Mouse (Mus musculus): ENCODE measurements around the gene Atp6ap1l. TPM values are rescaled to one million over a fixed set of nuclear protein-coding genes. Genes with fewer than 3 reads are reported as not detected.
A peak's percentile ranks its signal among the peaks of the same experiment; 100 is the strongest.
"Not testable (repeated sequence)": the region's sequence is repeated elsewhere in the genome, so short reads cannot be mapped to it uniquely, and the experiment has no call there.

The Atp6ap1l gene
- total RNA-seq (2021), result not detected
- long read RNA-seq, experiment 1, result 0 reads
- long read RNA-seq, experiment 2, result 0 reads

DNA sequence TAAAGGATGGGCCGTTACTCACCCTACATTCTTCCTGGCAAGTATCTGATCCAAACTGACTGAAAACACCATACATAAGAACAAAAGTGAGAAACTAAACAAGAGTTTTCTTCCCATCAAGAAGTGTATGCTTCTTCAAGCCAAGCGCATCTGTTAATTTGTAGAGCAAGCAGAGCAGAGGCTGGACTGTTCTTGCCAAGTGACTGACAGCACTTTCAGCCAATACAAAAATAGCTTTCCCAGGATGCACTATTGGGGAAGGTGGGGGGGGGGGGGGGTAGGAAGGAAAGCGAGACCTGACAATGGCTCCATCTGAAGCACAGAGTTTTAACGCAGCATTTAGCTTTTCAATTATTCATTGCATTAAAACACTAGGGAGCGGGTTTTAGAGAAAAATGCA is at the start of gene Atp6ap1l:
TSS of gene Atp6ap1l (minus strand) at position 180 of the 400 bp plus-strand sequence.
- no peak for DNase-seq
- intact Hi-C loops (cut with DNase I), result no loop called here

DNA sequence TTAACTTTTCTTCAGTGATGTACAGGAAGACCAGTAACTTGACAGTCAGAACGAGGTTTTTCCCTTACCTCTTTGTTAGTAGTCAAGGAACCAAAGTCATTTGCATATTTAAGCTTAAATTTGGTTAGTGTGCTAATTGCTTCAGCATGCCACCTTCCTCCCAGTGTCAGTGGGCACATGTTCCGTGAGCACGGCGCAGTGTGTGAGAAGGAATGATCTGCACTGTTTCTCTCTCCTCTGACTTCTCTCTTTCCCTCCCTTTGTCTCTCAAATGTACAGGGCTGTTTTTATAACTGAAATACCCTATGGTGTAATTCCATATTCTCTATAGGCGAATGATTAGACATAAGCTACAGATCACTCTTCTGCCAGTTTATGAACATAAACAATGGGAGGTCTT is 34.4 kb upstream of the Atp6ap1l start:
- intact Hi-C loops (cut with DNase I), result loop anchor here (10.0 kb wide), 1 partner anchor 525 kb away; the partner anchor contains the start of gene Ssbp2
- DNase-seq, result no peak

DNA sequence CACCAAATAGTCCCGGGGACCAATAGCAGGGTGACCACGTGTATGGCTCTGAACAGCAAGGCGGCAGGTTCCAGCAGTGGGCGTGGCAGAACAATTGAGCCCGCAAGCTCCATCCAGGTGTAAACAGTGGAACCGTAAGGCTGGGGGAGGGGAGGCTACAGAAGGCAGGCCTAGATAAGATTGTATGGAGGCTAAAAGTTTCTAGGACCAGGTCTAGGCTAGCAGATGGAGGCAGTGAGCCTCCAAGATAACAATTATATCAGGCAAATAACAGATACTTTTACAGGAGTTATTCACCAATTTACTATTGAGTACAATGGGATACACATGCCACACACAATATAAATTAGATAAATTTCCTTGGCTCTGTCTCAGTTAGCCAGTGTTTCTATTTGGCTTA is 34.0 kb upstream of the Atp6ap1l start:
- no peak for DNase-seq
- intact Hi-C loops (cut with DNase I), result loop anchor here (10.0 kb wide), 1 partner anchor 526 kb away; the partner anchor contains the start of gene Ssbp2

DNA sequence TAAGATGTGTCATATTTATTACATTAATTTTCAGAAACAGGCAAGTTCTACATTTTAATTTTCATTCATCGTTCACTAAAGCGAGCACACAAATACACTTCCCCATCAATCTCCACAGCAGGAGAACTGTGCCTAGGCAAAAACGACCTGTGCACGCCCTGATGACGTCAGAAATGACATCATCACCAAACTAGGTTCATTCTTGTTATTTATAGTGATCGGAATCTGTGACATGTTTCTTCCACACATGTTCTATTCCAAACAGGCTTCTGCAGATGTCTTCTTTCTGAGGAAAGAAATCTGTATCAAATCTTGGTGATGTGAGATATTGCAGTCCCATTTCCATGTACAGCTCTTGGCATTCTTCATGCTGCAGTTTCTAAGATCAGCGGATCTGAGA is 30.7 kb upstream of the Atp6ap1l start:
- DNase-seq, result no peak
- intact Hi-C loops (cut with DNase I), result loop anchor here (10.0 kb wide), 1 partner anchor 529 kb away; the partner anchor contains the start of gene Ssbp2

DNA sequence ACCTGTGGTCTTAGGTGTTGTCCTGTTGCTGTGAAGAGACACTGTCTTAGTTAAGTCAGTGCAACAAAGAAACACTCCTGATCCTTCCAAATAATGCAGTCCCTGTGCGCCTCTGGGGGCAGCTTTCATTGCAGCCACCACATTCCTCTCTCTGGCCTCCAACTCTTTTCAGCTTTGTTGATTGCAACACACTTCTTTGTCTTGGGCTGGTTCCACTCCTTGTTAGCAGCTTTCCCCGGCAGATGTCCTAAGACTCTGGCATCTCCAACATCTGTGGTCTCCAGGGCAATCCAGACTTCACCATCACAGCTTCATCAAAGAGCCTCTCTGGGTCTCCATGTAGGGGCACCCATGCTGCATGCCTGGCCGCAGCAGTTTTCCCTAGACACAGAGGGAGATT is 28.1 kb upstream of the Atp6ap1l start:
- DNase-seq, result peak in 1 of 2 experiments; percentile 7
- intact Hi-C loops (cut with DNase I), result loop anchor here (5.0 to 10.0 kb wide), 2 partner anchors 532 to 704 kb away; partner anchors contain the start of gene Ssbp2

DNA sequence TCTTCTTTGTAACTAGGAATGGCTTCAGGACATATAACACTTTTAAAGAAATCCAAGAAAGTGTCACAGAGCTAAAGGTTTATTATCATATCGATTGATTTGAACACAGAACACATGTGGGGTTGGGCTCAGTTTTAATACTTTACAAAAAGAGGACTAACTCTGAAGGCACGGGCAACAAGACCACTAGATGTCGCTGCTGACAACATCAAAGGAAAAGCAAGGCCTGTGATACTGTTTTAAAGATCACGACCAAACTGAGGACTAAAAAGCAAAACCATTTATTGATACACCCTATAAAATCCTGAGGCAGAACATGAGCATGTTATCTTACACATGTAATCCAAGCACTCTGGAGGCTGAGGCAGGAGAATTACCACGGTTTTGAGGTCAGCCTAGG is 24.7 kb upstream of the Atp6ap1l start:
- peak; percentile 25 to 56 for DNase-seq
- intact Hi-C loops (cut with DNase I), result loop anchor here (5.0 to 10.0 kb wide), 2 partner anchors 535 to 707 kb away; partner anchors contain the start of gene Ssbp2

DNA sequence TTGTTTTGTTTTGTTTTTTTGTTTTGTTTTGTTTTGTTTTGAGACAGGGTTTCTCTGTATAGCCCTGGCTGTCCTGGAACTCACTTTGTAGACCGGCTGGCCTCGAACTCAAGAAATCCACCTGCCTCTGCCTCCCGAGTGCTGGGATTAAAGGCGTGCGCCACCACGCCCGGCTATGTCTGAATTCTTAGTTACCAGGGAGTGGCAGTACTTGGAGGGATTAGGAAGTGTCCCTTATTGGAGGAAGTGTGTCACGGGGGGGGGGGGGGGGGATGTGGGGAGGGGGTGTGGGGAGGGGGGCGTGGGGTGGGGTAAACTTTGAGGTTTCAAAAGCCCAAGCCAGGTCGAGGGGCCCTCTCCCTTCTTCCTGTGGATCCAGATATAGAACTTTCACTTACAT is 23.1 kb upstream of the Atp6ap1l start:
- intact Hi-C loops (cut with DNase I); DNase-seq: not testable (repeated sequence)

DNA sequence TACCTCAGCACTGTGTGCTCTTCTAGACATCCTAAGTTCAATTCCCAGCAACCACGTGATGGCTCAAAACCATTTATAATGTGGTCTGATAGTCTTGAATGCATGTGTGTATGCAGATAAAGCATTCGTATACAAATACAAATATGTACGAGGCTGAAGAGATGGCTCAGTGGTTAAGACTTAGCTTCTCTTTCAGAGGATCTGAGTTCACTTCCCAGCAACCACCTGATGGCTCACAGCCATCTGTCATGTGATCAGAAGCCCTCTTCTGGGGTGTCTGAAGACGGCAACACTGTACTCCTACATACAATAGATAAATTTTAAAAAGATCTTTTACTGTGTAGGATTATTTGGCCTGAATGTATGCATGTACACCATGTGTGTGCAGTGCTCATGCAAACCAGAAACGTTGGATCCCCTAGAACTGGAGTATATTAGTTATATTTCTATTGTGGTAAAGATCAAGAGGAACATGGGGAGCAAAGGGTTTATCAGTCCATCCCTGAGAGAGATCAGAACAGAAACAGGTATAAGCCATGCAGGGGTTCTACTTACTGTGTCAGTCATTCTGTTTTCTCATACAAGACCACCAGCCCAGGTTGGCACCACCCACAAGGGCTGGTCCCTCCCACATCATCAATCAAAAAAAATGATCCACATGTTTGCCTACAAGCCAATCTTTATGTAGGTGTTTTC is 21.9 kb upstream of the Atp6ap1l start:
- no peak for DNase-seq
- intact Hi-C loops (cut with DNase I), result no loop called here

DNA sequence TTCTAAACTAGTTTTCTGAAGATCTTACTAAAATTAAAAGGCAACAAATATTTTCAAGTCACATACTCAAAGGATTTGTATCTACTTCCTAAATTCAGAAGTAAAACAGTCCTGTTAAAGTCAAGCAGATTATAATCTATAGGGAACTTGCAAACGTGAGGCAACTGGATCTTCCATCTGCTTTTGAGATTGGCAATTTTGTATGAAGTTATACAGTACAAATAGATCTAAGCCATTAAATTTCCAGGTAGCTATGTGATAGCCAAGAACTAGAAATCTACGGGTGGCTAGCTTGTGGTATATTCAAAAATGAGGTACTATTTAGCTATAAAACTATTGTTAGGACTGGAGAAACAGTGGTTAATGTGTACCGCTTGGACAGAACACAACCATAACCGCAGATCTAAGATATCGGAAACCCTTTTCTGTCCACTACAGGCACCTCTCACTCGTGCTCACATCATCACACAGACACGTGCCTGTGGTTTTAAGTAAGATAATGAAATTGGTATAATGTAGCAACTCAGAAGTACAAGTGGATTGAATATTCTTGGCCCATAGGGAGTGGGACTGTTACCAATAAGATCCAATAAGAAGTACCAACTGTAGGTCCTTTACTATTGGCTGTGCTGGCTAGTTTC is 21.1 kb upstream of the Atp6ap1l start:
- intact Hi-C loops (cut with DNase I), result no loop called here
- DNase-seq, result no peak

DNA sequence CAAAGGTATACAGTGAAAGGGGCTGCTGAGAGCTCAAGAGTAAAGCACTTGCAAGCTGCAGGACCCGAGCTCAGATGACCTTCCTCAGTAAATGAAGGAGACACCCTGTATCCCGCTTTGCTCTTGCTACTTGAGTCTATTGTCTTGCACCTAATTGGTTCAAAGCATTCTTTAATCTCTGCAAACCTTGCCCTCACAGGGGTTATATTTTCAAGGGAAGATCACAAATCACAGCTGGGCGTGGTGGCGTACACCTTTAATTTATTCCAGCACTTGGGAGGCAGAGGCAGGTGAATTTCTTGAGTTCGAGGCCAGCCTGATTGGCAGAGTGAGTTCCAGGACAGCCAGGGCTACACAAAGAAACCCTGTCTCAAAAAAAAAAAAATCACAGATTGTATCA is 20.0 kb upstream of the Atp6ap1l start:
- intact Hi-C loops (cut with DNase I), result no loop called here

DNA sequence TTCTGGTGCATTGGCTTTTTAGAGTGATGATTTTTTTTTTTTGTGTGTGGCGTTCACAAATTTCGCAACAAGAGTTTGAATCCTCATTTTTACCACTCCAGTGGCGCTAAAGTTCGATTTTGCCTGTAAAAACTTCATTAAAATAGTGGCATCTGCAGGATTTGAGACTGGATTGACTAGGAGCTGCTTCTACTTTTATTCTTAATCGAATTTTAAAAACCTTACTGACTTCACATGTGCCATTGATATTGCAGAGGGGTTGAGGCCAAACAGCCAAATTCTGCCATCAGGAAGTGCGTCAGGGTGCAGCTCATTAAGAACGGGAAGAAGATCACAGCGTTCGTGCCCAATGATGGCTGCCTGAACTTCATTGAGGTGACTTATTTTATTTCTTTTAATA is 18.9 kb upstream of the Atp6ap1l start:
- DNase-seq, result no peak
- intact Hi-C loops (cut with DNase I), result no loop called here

More for the DNA sequence above, 20.0 kb upstream of the Atp6ap1l start:
- DNase-seq, result no peak

DNA sequence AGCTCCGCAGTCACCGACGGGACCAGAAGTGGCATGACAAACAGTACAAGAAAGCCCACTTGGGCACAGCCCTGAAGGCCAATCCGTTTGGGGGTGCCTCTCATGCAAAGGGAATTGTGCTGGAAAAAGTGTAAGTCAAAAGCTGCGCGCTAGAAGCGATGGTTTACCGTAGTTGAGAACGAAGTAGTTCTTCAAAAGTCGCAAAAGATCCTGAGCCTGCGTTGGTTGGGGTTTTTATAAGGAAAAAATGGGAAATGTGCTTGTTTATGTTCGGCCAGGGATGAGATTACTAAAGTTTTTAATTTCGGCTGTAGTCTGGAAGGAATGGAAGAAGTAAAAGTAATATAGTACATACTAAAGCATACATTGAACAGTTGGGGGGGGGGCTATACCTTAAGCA is 18.5 kb upstream of the Atp6ap1l start:
- DNase-seq; intact Hi-C loops (cut with DNase I): not testable (repeated sequence)

DNA sequence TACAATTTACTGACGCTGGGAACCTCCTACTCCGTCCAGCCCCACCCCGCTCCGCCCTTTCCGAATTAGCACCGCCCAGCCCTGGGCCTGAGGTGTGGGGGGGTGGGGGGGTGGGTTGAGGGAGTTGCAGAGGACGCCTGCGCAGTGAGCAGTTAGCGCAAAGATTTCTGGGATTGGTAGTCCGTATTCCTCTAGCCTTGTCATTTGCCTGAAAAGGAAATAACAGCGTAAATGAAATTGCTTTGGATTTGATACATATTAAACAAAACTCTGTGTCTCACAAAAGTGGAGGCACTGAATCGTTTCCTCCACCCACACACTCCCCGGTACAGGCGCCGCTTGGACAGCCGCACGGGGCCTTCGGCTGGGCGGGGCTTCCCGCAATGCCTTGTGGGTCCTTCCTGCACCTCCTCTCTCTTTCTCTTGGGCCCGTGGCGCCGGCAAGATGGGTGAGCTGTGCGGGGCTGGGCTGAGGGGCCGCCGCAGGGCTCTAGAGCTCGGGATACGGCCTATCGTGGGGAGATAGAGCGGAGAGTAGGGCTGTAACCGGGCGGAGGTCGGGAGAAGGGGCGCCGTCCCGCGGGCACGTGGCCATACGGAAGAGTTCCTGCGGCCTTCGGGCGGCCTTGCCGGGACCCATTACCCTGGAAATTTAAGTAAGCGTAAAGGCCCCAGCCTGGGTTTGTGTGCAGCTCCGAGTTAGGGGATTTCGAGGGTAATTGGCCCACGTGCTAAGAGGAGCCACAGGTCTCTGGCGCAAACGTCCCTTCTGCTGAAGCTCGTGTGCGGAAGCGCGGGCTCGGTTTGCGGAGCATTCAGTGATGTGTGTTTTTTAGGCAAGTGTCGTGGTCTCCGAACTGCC is 17.8 kb upstream of the Atp6ap1l start, which contains the start of gene Rps23:
TSS of gene Rps23 (plus strand) at position 208 of the 862 bp plus-strand sequence.
- DNase-seq, result peak; percentile 85 to 90
- intact Hi-C loops (cut with DNase I), result no loop called here

DNA sequence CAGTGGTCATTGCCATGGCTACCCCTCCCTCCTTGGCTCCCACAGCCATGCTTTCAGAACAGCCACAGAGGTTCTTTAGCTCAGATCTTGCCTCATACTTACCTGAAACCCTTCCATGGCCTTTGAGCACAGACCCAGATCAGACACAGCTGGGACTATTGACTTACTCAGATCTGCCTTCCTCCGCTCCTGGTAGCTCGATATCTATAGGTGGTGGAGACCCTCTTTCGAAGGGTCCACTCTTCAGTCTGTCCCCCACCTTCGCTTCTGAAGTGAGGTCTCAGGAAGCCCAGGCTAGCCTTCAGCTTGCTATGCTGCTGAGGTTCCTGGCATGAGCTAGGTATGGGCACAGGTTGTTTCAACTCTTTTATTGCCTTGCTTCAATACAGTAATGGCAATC is 9.6 kb upstream of the Atp6ap1l start:
- no peak for DNase-seq
- intact Hi-C loops (cut with DNase I), result no loop called here

DNA sequence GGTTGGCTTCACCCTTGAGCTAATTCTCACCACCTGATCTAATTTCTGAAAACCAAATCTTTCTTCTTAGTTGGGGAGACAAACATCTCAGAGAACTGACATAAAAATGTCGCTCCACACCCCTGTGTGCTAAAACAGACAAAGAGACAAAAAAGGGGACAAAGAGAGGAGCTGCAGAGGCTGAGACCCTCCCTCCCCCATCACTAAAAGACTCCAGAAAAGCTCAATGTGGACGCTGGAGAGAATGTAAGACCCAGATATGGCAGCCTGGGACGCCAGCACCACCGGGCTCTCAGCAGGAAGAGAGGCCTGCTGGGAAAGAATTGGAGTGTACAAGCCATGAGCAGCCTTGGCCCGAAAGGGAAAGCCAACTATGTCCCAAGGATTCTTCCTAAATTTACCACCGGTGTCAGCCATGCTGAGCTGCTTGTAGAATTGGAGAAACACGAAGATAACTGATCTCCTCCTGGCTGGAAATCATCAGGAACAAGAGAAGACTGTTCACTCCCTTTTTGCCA is 8.6 kb upstream of the Atp6ap1l start:
- no peak for DNase-seq
- intact Hi-C loops (cut with DNase I), result no loop called here

DNA sequence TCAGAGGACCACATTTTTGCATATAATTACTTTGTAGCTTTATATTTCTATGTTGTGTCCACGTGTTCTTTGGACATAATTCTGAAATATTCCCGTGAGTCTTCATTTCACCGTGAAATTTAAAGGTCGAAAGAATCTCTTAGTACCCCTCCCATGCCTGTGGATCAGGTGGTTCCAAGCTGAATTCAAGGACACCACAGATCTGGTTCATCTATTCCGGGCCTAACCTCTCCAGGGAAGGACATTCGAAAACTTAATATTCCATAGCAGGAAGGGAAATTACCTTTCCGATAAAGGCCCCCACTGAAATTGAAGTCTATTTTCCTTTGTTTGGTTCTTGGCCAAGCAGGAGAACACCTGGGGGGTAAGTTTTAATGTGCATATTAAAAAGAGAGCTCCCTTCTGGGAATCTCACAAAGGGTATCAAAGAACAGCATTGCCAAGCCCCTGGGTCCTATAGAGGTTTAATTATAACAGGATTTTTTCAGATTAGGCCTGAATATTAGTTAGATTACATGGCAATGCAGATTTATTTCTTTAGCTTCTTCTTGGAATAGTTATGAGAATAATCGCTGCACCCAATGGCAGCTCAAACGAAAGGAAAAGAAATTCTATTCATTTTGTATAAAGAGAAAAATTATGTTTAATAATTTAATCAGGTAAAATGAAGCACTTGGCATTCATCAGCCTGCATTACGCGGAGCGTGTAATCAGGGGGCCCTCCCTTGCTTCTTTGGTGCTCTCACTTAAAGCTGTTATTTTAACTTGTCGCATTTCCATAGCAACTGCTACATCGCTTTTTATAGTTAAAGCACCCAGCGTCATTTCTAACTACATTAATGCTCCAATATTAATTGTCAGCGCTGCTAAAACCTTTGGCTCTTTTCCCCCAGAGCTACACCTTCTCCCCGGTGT is 7.9 kb upstream of the Atp6ap1l start:
- intact Hi-C loops (cut with DNase I), result no loop called here

DNA sequence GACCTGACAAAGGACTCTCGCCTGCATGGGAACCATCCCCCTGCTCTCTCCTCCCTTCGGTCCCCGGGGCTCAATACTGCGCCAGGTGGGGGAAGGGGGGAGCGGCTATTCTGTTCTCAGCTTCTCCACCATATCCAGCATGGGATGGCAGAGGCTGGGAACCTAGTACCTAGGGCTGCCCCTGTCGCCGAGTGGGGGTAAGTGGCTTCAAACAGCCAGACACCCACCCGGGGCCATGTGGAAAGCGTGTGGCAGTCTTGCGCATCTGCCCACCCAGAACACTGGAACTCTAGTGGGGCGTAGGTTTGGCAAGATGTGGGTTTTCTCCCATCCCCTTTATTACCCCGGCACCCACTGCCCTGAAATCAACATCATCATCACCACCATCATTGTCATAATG is 2.2 kb upstream of the Atp6ap1l start:
- DNase-seq, result no peak
- intact Hi-C loops (cut with DNase I), result no loop called here

More for the DNA sequence above, 7.9 kb upstream of the Atp6ap1l start:
- no peak for DNase-seq

DNA sequence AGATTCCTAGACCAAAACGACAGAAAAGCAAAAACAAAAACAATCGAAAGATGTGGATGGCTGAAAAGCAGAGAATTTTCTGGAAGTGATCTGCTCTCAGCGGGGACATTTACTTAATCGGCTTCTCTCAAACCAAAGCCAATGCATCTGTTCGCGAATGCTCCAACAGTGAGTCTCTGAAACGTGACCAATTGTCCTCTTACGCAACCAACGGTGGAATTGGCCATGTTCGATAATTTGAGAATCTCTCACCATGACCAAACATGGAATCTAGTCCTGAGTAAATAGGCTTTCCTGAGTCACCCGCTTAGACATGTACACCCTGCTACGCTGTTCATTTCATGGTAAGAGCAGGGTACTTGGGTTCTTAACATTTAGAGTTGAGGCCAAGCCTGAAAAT is 8.3 kb downstream of the Atp6ap1l start:
- intact Hi-C loops (cut with DNase I), result no loop called here
- peak in 1 of 2 experiments; percentile 8 for DNase-seq

DNA sequence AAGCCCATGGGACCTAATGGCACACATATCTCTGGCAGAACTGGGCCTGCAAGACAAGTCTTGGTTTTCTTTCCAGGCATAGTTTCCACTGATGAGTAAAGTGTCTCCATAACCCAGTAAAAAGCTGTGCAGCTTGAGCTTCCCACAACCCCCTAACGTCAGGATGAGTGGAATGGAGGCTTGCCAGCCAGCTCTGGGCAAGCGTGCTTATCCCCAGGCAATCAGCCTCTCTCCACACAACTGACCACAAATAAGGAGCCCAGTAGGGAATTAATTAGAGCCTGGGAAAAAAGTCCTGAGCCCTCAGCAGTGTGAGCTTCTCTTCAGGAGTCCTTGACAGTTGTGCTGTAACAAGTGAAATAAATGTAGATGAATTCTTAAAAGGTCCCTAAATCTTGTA is 9.1 kb downstream of the Atp6ap1l start:
- intact Hi-C loops (cut with DNase I), result no loop called here
- DNase-seq, result peak; percentile 22 to 56
